ENCODE assay signal across 27 mouse cellular contexts in the genomic region with DNA sequence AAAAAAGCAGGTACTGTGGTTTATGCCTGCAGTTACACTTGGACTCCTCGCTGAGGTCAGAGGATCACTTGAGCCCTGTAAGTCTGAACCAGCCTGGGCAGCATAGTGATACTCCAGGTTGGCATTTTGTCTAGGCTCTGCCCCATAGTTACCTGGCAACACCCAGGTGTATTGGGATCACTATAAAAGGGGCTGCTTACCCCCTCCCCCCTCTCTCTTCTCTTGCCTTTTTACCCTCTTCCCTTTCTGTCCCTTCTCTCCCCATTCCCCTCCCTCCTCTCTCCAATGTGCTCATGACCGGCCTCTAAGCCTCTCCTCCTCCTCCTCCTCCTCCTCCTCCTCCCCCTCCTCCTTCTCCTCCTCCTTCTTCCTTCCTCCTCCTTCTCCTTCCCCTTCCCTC.
"Had no signal": no experiment of that assay in that cellular context is flagged by ENCODE, and none has a peak within 500 bp of the region (broad histone marks: within the 10 kb centered on the region; RNA-seq: fewer than 3 reads in every experiment).

No protein-coding gene starts in this region.

- H3K27me3 ChIP-seq: embryonic facial prominence, embryonic 12.5 days; embryonic facial prominence, embryonic 13.5 days; embryonic facial prominence, embryonic 15.5 days; forebrain, embryonic 15.5 days had no signal

- H3K9me3 ChIP-seq: embryonic facial prominence, embryonic 10.5 days; embryonic facial prominence, embryonic 12.5 days; embryonic facial prominence, embryonic 13.5 days; embryonic facial prominence, embryonic 15.5 days; forebrain, embryonic 10.5 days; forebrain, embryonic 12.5 days; forebrain, embryonic 13.5 days; forebrain, embryonic 15.5 days had no signal

- H3K27ac ChIP-seq: embryonic facial prominence, embryonic 10.5 days; embryonic facial prominence, embryonic 12.5 days; embryonic facial prominence, embryonic 13.5 days; embryonic facial prominence, embryonic 15.5 days; forebrain, embryonic 10.5 days; forebrain, embryonic 12.5 days; forebrain, embryonic 13.5 days; forebrain, embryonic 15.5 days; gastrocnemius, adult 2 months; heart, adult 2 months had no signal

- H3K9ac ChIP-seq: embryonic facial prominence, embryonic 12.5 days; embryonic facial prominence, embryonic 13.5 days; embryonic facial prominence, embryonic 15.5 days; forebrain, embryonic 12.5 days; forebrain, embryonic 13.5 days; forebrain, embryonic 15.5 days; forebrain, postnatal 0 days had no signal

- H3K36me3 ChIP-seq: embryonic facial prominence, embryonic 10.5 days; embryonic facial prominence, embryonic 12.5 days; embryonic facial prominence, embryonic 13.5 days; embryonic facial prominence, embryonic 15.5 days; forebrain, embryonic 10.5 days; forebrain, embryonic 12.5 days; forebrain, embryonic 15.5 days had no signal

- DNase-seq: cerebellum, adult 9-10 months; cerebellum, adult 9-11 months; cerebellum, postnatal 10 days; cerebellum, postnatal 14 days; cerebellum, postnatal 25 days; cerebellum, postnatal 36 days; embryo, embryonic 11 days; forebrain, postnatal 0 days; gastrocnemius, adult 2 months; gastrocnemius, postnatal 10 days; gastrocnemius, postnatal 14 days; gastrocnemius, postnatal 25 days; gastrocnemius, postnatal 36 days; heart, adult 11 months; heart, adult 18-20 months; heart, adult 2 months had no signal

- H3K4me1 ChIP-seq: embryonic facial prominence, embryonic 15.5 days had no signal

- H3K4me3 ChIP-seq: embryonic facial prominence, embryonic 10.5 days; embryonic facial prominence, embryonic 12.5 days; embryonic facial prominence, embryonic 13.5 days; embryonic facial prominence, embryonic 15.5 days; erythroblast, embryonic 14.5 days; forebrain, embryonic 10.5 days; forebrain, embryonic 12.5 days; forebrain, embryonic 13.5 days; forebrain, embryonic 15.5 days; gastrocnemius, adult 2 months; heart, adult 2 months had no signal

- H3K4me2 ChIP-seq: embryonic facial prominence, embryonic 12.5 days; embryonic facial prominence, embryonic 13.5 days; embryonic facial prominence, embryonic 15.5 days; forebrain, embryonic 12.5 days; forebrain, embryonic 13.5 days; forebrain, embryonic 15.5 days had no signal

- ATAC-seq: forebrain, embryonic 13.5 days; forebrain, embryonic 14.5 days; forebrain, embryonic 15.5 days; forebrain, embryonic 16.5 days; forebrain, postnatal 0 days had no signal
